Mouse (Mus musculus) testis, postnatal 10 days (tissue): Measurements from ENCODE around the gene Hist1h1t.

ENCODE experiments used
- DNase-seq: peaks from one replicate; pipeline ENCODE4 v3.0.0; 2021; ENCODE audit warnings: low spot score

Gene Hist1h1t

GRCm38 (mm10) chr13:23737091-23737490, 41.5 kb downstream of the Hist1h1t start:
- DNase-seq = no peak

DNA sequence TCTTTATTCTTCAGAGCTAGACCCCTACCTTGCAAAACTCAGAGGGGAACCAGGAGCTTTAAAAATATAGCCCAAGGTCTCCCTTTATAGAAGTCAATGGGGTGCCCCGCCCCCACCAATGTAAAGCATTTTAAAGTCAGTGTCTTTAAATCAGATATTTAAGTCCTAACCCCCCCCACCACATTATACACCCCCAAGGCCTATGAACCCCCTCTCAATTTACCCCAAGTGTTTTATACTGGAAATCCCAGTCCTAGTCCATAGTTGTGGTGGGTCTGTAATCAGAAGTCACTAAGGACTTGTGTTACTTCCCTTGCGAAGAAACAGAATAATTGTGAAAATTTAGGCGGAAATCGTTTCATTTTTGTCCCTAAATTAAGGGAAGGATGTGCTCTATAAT, 42.4 kb downstream of the Hist1h1t start:
- peak; percentile 60 for DNase-seq

- DNase-seq = peak; percentile 92
These were observed 43.1 kb downstream of the Hist1h1t start, which contains the start of gene Hist1h1c for GRCm38 (mm10) chr13:23738677-23739068. Gene Hist1h1c (plus strand): TSS chr13:23738808.

GRCm38 (mm10) chr13:23739069-23739921, 43.7 kb downstream of the Hist1h1t start:
- peak; percentile 85 for DNase-seq

DNA sequence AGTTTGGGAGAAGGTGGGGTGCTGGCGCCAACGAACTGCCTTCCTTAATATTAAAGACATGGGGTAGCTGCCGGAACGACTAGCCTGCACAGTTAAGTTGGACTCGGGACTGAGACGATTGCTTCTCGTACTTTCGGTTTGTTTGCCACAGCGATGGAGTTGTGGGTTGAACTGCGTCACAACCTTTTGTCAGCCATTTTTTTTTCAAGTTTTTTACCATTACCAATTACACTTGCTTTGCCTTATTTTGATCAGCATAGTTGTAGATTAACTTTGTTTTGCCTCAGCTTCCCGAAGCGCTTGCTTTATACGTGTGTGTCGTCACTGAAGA, 44.3 kb downstream of the Hist1h1t start:
- no peak for DNase-seq

- DNase-seq = no peak
These were observed 44.7 kb downstream of the Hist1h1t start for GRCm38 (mm10) chr13:23740256-23740840.

DNA sequence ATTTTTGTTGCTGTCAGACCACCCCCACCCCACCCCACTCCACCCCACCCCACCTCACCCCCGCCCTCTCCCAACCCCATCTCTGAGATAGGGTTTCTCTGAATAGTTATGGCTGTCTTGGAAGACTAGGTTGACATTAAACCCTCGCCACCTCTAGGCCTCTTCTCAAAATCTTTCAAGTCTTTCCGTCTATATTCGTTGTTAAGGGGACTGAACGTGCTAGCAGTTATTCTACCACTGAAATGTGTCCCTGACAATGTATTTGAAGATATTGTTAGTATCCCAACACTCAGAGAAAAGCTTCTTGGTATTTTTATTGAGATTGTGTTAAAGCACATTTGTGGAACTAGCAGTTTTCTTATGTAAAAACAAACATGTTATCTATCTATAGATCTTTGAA, 45.3 kb downstream of the Hist1h1t start:
- no peak for DNase-seq

DNA sequence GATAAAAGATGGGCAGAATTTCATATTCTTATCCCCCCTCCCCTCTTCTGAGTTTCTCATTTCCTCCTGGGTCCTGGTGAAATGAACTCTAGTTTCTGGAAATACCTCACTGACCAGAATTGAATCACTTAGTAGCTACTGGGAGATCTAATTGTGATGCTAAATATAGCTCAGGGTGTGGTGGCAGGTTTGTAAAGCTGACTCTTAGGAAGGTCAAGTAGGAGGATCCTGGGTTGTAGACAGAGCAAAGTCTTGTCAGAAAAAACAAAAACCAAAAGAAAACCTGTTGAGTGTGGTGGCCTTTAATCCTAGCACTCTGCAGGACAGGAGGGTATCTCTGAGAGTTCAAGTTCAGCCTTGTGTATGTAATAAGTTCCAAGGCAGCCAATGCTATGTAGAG, 46.4 kb downstream of the Hist1h1t start:
- no peak for DNase-seq

GRCm38 (mm10) chr13:23743215-23743614, 47.6 kb downstream of the Hist1h1t start:
- DNase-seq = no peak

- DNase-seq = no peak
These were observed 48.3 kb downstream of the Hist1h1t start for GRCm38 (mm10) chr13:23743963-23744362.

- DNase-seq = no peak
These were observed 49.1 kb downstream of the Hist1h1t start for GRCm38 (mm10) chr13:23744421-23745380.

DNA sequence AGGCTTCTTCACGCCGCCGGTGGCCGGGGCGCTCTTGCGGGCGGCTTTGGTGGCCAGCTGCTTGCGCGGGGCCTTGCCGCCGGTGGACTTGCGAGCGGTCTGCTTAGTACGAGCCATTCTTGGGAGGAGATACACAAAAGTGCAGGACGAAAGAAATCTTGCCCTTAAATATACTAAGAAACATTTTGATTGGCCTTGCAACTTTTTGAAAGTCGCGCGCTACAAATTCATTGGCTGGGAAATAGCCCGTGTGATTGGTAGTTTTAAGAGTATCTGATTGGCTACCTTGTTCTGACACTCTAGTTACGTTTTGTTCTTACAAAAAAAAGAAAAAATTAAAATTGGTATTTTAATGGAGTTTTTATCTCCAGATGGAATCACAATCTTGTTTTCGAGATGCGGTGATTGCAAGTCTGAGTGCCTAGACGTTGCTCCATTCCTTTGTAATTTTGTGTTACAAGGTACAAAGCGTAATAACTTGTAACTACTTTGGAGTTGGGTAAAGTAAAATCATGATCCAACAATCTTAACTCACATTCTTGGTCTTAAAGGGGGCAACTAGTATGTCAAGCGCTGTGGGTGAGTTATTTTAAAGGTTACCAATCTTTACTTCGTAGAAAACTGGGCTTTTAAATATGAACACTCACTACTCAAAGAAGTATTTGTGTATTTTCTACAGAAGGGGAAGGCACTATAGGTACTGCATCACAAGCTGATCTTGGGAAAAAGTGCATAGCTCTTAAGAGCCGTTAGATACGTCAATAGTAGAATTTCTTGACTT, 50.0 kb downstream of the Hist1h1t start, which contains the start of gene Hist1h3c:
Gene Hist1h3c, minus strand, starts transcription at position 222 of the 781 bp plus-strand sequence.
- DNase-seq = peak; percentile 92
